Mouse (Mus musculus) forebrain, embryonic 16.5 days (tissue): ENCODE results near the gene Rap1gap2. TPM values are rescaled to one million over a fixed set of nuclear protein-coding genes. Genes with fewer than 3 reads are reported as not detected.

Experiments
- ATAC-seq: fragments of 200-750 bp; cut with Nextera tagmentation; 2 replicates; pipeline ENCODE4 v1.8.0; 2017; ENCODE audit warnings: mild to moderate bottlenecking, moderate library complexity
- H3K27ac ChIP-seq: fragments of 300-500 bp; sonication (generic); 2 replicates; pipeline ENCODE4 v1.5.1; 2014; ENCODE audit warnings: low read length, control low read depth
- H3K27me3 ChIP-seq: fragments of 300-500 bp; sonication (generic); replicated peaks from 2 replicates; pipeline ENCODE4 v1.6.1; 2014; ENCODE audit warnings: low read length; ENCODE audit not compliant: control insufficient read depth, insufficient read depth
- H3K36me3 ChIP-seq: fragments of 300-500 bp; sonication (generic); 2 replicates; pipeline ENCODE4 v1.6.1; 2014; ENCODE audit not compliant: control insufficient read depth, insufficient read depth
- H3K4me1 ChIP-seq: fragments of 300-500 bp; sonication (generic); replicated peaks from 2 replicates; pipeline ENCODE4 v1.6.1; 2014; ENCODE audit warnings: low read length; ENCODE audit not compliant: control insufficient read depth, insufficient read depth
- H3K4me2 ChIP-seq: fragments of 300-500 bp; sonication (generic); 2 replicates; pipeline ENCODE4 v1.6.1; 2014; ENCODE audit warnings: mild to moderate bottlenecking, low read length, control low read depth
- H3K4me3 ChIP-seq: fragments of 300-500 bp; sonication (generic); replicated peaks from 2 replicates; pipeline ENCODE4 v1.5.1; 2014; ENCODE audit warnings: mild to moderate bottlenecking, low read length, control low read depth
- H3K9ac ChIP-seq: fragments of 300-500 bp; sonication (generic); replicated peaks from 2 replicates; pipeline ENCODE4 v1.6.1; 2014; ENCODE audit warnings: low read depth, low read length, control low read depth
- H3K9me3 ChIP-seq: fragments of 300-500 bp; sonication (generic); 2 replicates; pipeline ENCODE4 v1.6.1; 2016; ENCODE audit warnings: low read length; ENCODE audit not compliant: control insufficient read depth
- WGBS: fragments of 180-500 bp; shearing (Covaris S2); extraction: QIAGEN DNeasy Blood & Tissue Kit; methylation state at CpG from one replicate; pipeline ENCODE4 v1.1.7; 2014; 5-methylcytosine and 5-hydroxymethylcytosine counted together
- polyA plus RNA-seq: library from polyadenylated mRNA; unstranded; fragments of >200 nt; fragmentation: Nextera tagmentation; extraction: Ambion mirVana; gene quantifications from 2 replicates; pipeline ENCODE4 v1.2.1, GENCODE M21; 2015

Gene Rap1gap2
- polyA plus RNA-seq, 1 experiment from 2014 or later = 12.9 TPM

GRCm38 (mm10) chr11:74568004-74568403, 42.7 kb downstream of the Rap1gap2 start:
- H3K4me3 ChIP-seq = no peak overlapping the region
- WGBS = 78% methylated on average over 3 of the region's 3 CpGs
- H3K9ac ChIP-seq = no peak overlapping the region
- no peaks in the 10 kb centered on the region for H3K36me3 ChIP-seq
- no peaks in the 10 kb centered on the region for H3K9me3 ChIP-seq
- H3K4me2 ChIP-seq = no peak overlapping the region
- H3K27ac ChIP-seq = no peak overlapping the region
- no peaks in the 10 kb centered on the region for H3K4me1 ChIP-seq
- ATAC-seq = no peak
- no peaks in the 10 kb centered on the region for H3K27me3 ChIP-seq

- no peaks in the 10 kb centered on the region for H3K9me3 ChIP-seq
- no peak overlapping the region for H3K9ac ChIP-seq
- H3K4me1 ChIP-seq = no peaks in the 10 kb centered on the region
- H3K4me3 ChIP-seq = no peak overlapping the region
- 92% methylated on average over 4 of the region's 4 CpGs for WGBS
- H3K27me3 ChIP-seq = no peaks in the 10 kb centered on the region
- no peaks in the 10 kb centered on the region for H3K36me3 ChIP-seq
- no peak overlapping the region for H3K4me2 ChIP-seq
- no peak for ATAC-seq
- H3K27ac ChIP-seq = no peak overlapping the region
Measured at GRCm38 (mm10) chr11:74566326-74566874, 44.3 kb downstream of the Rap1gap2 start.

GRCm38 (mm10) chr11:74561392-74561791, 49.3 kb downstream of the Rap1gap2 start:
- Histone ChIP-seq H3K27ac (no peak overlapping the region), H3K36me3 (no peaks in the 10 kb centered on the region), H3K4me2 (no peak overlapping the region), H3K4me1 (no peaks in the 10 kb centered on the region), H3K9ac (no peak overlapping the region), H3K4me3 (no peak overlapping the region), H3K27me3 (no peaks in the 10 kb centered on the region), H3K9me3 (no peaks in the 10 kb centered on the region)
- 88% methylated on average over 4 of the region's 4 CpGs for WGBS
- ATAC-seq = no peak

DNA sequence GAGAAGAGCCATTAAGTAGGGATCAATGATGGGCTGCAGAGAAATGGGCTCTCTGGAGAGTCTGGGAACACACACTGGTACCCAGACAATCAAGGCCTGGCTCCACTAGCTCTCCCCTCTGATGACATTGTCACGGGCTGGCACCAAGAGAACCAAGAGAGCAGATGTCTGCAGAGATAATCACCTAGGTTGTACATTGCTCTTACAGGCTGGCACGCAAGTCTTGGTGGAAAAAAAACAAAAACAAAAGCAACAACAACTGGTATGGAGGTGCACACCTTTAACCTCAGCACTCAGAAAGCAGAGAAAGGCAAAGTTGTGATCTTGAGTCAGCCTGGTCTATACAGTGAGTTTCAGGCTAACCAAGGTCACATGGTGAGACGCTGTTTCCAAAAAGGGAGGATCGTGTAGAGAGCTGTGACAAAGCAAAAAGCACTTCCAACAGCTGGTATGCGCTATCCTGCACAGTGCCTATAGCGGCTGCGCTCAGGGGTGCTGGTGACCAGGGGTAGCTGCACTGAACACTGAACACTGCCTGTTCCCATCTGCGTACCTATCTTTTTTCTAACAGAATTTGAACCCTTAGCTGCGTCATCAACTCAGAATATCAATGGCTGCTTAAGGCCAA, 50.0 kb downstream of the Rap1gap2 start:
- H3K4me1 ChIP-seq = peaks cover 3% of the 10 kb centered on the region; the same call in 1 of the 2 replicates
- H3K4me2 ChIP-seq = no peak overlapping the region
- no peak overlapping the region for H3K27ac ChIP-seq
- H3K9ac ChIP-seq = no peak overlapping the region
- WGBS = 92% methylated on average over 9 of the region's 9 CpGs
- no peaks in the 10 kb centered on the region for H3K27me3 ChIP-seq
- no peak for ATAC-seq
- H3K4me3 ChIP-seq = no peak overlapping the region
- no peaks in the 10 kb centered on the region for H3K9me3 ChIP-seq
- H3K36me3 ChIP-seq = no peaks in the 10 kb centered on the region

GRCm38 (mm10) chr11:74559793-74560433, 50.8 kb downstream of the Rap1gap2 start:
- ATAC-seq = no peak
- no peak overlapping the region for H3K4me3 ChIP-seq
- no peaks in the 10 kb centered on the region for H3K27me3 ChIP-seq
- H3K27ac ChIP-seq = no peak overlapping the region
- no peak overlapping the region for H3K4me2 ChIP-seq
- no peak overlapping the region for H3K9ac ChIP-seq
- no peaks in the 10 kb centered on the region for H3K9me3 ChIP-seq
- peaks cover 7% of the 10 kb centered on the region for H3K4me1 ChIP-seq
- 66% methylated on average over 5 of the region's 5 CpGs for WGBS
- no peaks in the 10 kb centered on the region for H3K36me3 ChIP-seq

DNA sequence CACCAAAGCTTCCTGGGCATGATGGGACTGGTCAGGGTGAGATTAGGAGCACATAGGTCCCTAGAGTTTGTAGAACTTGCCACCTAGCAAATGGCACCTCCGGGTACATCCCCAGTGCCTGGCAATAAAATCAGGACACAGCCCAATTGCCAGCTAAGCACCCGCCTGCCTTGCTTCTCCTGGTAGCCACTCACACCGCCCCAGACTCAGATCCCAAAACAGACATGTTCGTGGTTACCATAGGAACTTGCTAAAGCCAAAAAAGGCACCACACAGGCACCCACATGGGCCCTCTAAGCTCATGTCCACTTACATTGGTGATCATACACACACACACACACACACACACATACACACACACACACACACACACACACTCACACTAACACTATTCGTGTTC, 51.8 kb downstream of the Rap1gap2 start:
- peaks cover 12% of the 10 kb centered on the region for H3K4me1 ChIP-seq
- no peaks in the 10 kb centered on the region for H3K36me3 ChIP-seq
- no peak overlapping the region for H3K4me2 ChIP-seq
- H3K27ac ChIP-seq = no peak overlapping the region
- no peak overlapping the region for H3K4me3 ChIP-seq
- no peak overlapping the region for H3K9ac ChIP-seq
- H3K27me3 ChIP-seq = no peaks in the 10 kb centered on the region
- no peaks in the 10 kb centered on the region for H3K9me3 ChIP-seq
- no peak for ATAC-seq
- WGBS = 92% methylated on average over 5 of the region's 5 CpGs

DNA sequence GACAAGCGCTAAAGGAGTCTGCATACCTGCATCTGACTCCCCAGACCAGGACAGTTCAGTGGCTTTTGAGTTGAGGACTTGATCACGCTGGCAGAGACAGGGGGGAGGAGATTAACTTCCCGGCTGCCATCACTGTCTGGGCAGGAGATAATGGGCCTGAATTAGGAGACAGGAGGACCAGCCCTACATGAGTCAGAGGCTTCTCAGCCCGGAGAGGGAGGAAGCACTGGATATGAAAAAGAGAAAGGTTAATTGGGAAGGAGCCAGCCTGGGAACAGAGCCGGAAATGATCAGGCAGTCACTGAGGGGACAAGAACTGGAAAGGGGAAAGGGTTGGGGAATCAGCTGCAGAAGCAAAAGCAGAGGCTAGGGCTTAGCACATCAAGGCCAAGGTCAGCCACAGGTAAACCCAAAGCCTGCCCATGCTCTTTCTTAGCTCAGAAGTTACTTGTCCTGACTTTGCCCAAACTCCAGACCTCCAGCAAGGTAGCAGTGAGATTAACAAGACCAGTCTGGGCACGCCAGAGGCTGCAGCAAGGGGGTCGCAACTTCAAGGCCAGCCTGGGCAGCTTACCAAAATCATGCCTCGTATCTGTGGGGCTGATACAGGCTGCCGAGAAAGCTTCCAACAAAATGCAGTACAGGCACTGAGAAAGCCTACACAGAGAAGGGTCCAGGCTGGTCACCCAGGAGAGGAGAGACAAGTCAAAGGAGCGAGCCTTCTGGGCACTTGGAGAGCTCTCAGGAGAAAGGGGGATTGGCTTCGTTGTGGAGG, 53.1 kb downstream of the Rap1gap2 start:
- Histone ChIP-seq H3K9ac (no peak overlapping the region), H3K9me3 (no peaks in the 10 kb centered on the region), H3K4me3 (no peak overlapping the region), H3K36me3 (no peaks in the 10 kb centered on the region), H3K4me2 (no peak overlapping the region), H3K4me1 (peaks cover 12% of the 10 kb centered on the region), H3K27me3 (no peaks in the 10 kb centered on the region), H3K27ac (no peak overlapping the region)
- no peak for ATAC-seq
- WGBS = 56% methylated on average over 11 of the region's 11 CpGs

DNA sequence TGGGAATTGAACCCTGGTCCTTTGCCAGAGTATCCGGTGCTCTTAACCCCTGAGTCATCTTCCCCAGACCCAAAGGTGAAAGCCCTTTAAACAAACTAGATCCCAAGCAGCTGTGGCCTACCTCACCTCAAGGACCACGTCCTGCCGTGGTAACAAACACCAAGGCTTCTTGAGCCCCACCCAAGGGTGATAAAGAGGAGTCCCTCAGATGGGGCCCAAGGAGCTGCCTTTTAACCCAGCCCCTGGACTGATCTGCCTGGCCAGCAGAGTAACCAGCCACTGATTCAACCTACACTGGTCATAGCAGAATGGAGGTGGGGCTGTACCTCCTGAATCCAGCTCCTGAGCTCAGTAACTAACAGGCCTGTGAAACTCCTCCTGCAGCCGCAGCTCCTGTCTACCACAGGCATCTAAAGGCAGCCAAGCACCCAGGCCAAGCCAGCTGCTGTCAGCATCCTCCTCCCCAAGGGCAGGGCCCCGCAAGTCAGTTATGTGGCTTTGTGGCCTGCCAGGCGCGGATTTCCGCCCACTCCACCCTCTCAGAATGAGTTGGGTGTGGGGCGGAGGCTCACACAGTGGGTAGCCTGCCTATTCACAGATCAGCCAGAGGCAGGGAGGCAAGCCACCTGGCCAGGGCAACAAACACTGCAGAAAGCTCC, 54.9 kb downstream of the Rap1gap2 start:
- WGBS = 49% methylated on average over 9 of the region's 9 CpGs
- Histone ChIP-seq H3K27ac (peak overlapping the region; percentile 18; the same call in 1 of the 2 replicates), H3K36me3 (no peaks in the 10 kb centered on the region), H3K4me1 (peaks cover 12% of the 10 kb centered on the region), H3K9ac (no peak overlapping the region), H3K9me3 (no peaks in the 10 kb centered on the region), H3K4me2 (no peak overlapping the region), H3K4me3 (no peak overlapping the region), H3K27me3 (no peaks in the 10 kb centered on the region)
- ATAC-seq = peak; percentile 19; the same call in 1 of the 2 replicates
